Mouse (Mus musculus): Measurements from ENCODE around the gene Cacng6. TPM values are rescaled to one million over a fixed set of nuclear protein-coding genes. Genes with fewer than 3 reads are reported as not detected.

The Cacng6 gene
- polyA plus RNA-seq, 1 experiment from 2014 or later, result 0.33 TPM

- Histone ChIP-seq H3K36me3 (ENCODE audit: control insufficient read depth, insufficient read depth) (no peaks in the 10 kb centered on the region), H3K4me1 (replicated peaks; ENCODE audit: control insufficient read depth, insufficient read depth, low read length) (no peaks in the 10 kb centered on the region), H3K4me3 (ENCODE audit: low read depth, low read length) (no peak overlapping the region), H3K27me3 (replicated peaks; ENCODE audit: control insufficient read depth, insufficient read depth, low read length) (no peaks in the 10 kb centered on the region), H3K4me2 (replicated peaks; ENCODE audit: low read depth) (no peak overlapping the region), H3K9ac (ENCODE audit: low read depth, low read length) (no peak overlapping the region), H3K9me3 (ENCODE audit: control insufficient read depth) (no peaks in the 10 kb centered on the region), H3K27ac (ENCODE audit: low read depth, low read length) (no peak overlapping the region)
- 57% methylated on average over 12 of the region's 12 CpGs for WGBS
- no peak for TF ChIP-seq CTCF (IDR thresholded peaks at IDR 0.05; ENCODE audit: low read depth)
- no peak for ATAC-seq
Observed at GRCm38 (mm10) chr7:3452821-3453485, 29.0 kb downstream of the Cacng6 start.

- H3K4me1 ChIP-seq (replicated peaks; ENCODE audit: control insufficient read depth, insufficient read depth, low read length), result no peaks in the 10 kb centered on the region
- H3K9me3 ChIP-seq (ENCODE audit: control insufficient read depth), result no peaks in the 10 kb centered on the region
- no peak overlapping the region for H3K4me2 ChIP-seq (replicated peaks; ENCODE audit: low read depth)
- WGBS, result 54% methylated on average over 11 of the region's 11 CpGs
- H3K9ac ChIP-seq (ENCODE audit: low read depth, low read length), result no peak overlapping the region
- no peak overlapping the region for H3K4me3 ChIP-seq (ENCODE audit: low read depth, low read length)
- no peaks in the 10 kb centered on the region for H3K27me3 ChIP-seq (replicated peaks; ENCODE audit: control insufficient read depth, insufficient read depth, low read length)
- no peak overlapping the region for H3K27ac ChIP-seq (ENCODE audit: low read depth, low read length)
- no peak for ATAC-seq
- peak; percentile 16; the same call in 1 of the 2 replicates for TF ChIP-seq CTCF (IDR thresholded peaks at IDR 0.05; ENCODE audit: low read depth)
- H3K36me3 ChIP-seq (ENCODE audit: control insufficient read depth, insufficient read depth), result no peaks in the 10 kb centered on the region
Observed at GRCm38 (mm10) chr7:3453486-3454183, 29.6 kb downstream of the Cacng6 start.

GRCm38 (mm10) chr7:3457111-3457840 is 33.3 kb downstream of the Cacng6 start:
- ATAC-seq, result no peak
- H3K36me3 ChIP-seq (ENCODE audit: control insufficient read depth, insufficient read depth), result no peaks in the 10 kb centered on the region
- H3K4me3 ChIP-seq (ENCODE audit: low read depth, low read length), result no peak overlapping the region
- H3K9ac ChIP-seq (ENCODE audit: low read depth, low read length), result no peak overlapping the region
- no peaks in the 10 kb centered on the region for H3K27me3 ChIP-seq (replicated peaks; ENCODE audit: control insufficient read depth, insufficient read depth, low read length)
- H3K4me1 ChIP-seq (replicated peaks; ENCODE audit: control insufficient read depth, insufficient read depth, low read length), result no peaks in the 10 kb centered on the region
- 93% methylated on average over 10 of the region's 10 CpGs for WGBS
- no peak overlapping the region for H3K4me2 ChIP-seq (replicated peaks; ENCODE audit: low read depth)
- H3K9me3 ChIP-seq (ENCODE audit: control insufficient read depth), result no peaks in the 10 kb centered on the region
- no peak for TF ChIP-seq CTCF (IDR thresholded peaks at IDR 0.05; ENCODE audit: low read depth)
- H3K27ac ChIP-seq (ENCODE audit: low read depth, low read length), result no peak overlapping the region

- 69% methylated on average over 9 of the region's 9 CpGs for WGBS
- no peaks in the 10 kb centered on the region for H3K36me3 ChIP-seq (ENCODE audit: control insufficient read depth, insufficient read depth)
- no peak for TF ChIP-seq CTCF (IDR thresholded peaks at IDR 0.05; ENCODE audit: low read depth)
Observed at GRCm38 (mm10) chr7:3457841-3458217, 33.8 kb downstream of the Cacng6 start.

GRCm38 (mm10) chr7:3460261-3460660 is 36.3 kb downstream of the Cacng6 start:
- no peak overlapping the region for H3K9ac ChIP-seq (ENCODE audit: low read depth, low read length)
- WGBS, result 87% methylated on average over 8 of the region's 8 CpGs
- no peaks in the 10 kb centered on the region for H3K9me3 ChIP-seq (ENCODE audit: control insufficient read depth)
- TF ChIP-seq CTCF (IDR thresholded peaks at IDR 0.05; ENCODE audit: low read depth), result no peak
- H3K36me3 ChIP-seq (ENCODE audit: control insufficient read depth, insufficient read depth), result no peaks in the 10 kb centered on the region
- no peak overlapping the region for H3K4me3 ChIP-seq (ENCODE audit: low read depth, low read length)
- H3K27me3 ChIP-seq (replicated peaks; ENCODE audit: control insufficient read depth, insufficient read depth, low read length), result no peaks in the 10 kb centered on the region
- no peaks in the 10 kb centered on the region for H3K4me1 ChIP-seq (replicated peaks; ENCODE audit: control insufficient read depth, insufficient read depth, low read length)
- no peak for ATAC-seq
- H3K4me2 ChIP-seq (replicated peaks; ENCODE audit: low read depth), result no peak overlapping the region
- H3K27ac ChIP-seq (ENCODE audit: low read depth, low read length), result no peak overlapping the region

More at GRCm38 (mm10) chr7:3457841-3458217, 33.8 kb downstream of the Cacng6 start:
- no peak overlapping the region for H3K4me3 ChIP-seq (ENCODE audit: low read depth, low read length)
- no peaks in the 10 kb centered on the region for H3K4me1 ChIP-seq (replicated peaks; ENCODE audit: control insufficient read depth, insufficient read depth, low read length)
- no peak for ATAC-seq
- H3K4me2 ChIP-seq (replicated peaks; ENCODE audit: low read depth), result no peak overlapping the region
- H3K27ac ChIP-seq (ENCODE audit: low read depth, low read length), result no peak overlapping the region
- no peaks in the 10 kb centered on the region for H3K27me3 ChIP-seq (replicated peaks; ENCODE audit: control insufficient read depth, insufficient read depth, low read length)
- H3K9ac ChIP-seq (ENCODE audit: low read depth, low read length), result no peak overlapping the region
- H3K9me3 ChIP-seq (ENCODE audit: control insufficient read depth), result no peaks in the 10 kb centered on the region

GRCm38 (mm10) chr7:3463306-3463705 is 39.3 kb downstream of the Cacng6 start:
- ATAC-seq, result no peak
- Histone ChIP-seq H3K36me3 (ENCODE audit: control insufficient read depth, insufficient read depth) (no peaks in the 10 kb centered on the region), H3K4me2 (replicated peaks; ENCODE audit: low read depth) (no peak overlapping the region), H3K4me1 (replicated peaks; ENCODE audit: control insufficient read depth, insufficient read depth, low read length) (no peaks in the 10 kb centered on the region), H3K9me3 (ENCODE audit: control insufficient read depth) (no peaks in the 10 kb centered on the region), H3K27ac (ENCODE audit: low read depth, low read length) (no peak overlapping the region), H3K27me3 (replicated peaks; ENCODE audit: control insufficient read depth, insufficient read depth, low read length) (no peaks in the 10 kb centered on the region), H3K4me3 (ENCODE audit: low read depth, low read length) (no peak overlapping the region), H3K9ac (ENCODE audit: low read depth, low read length) (no peak overlapping the region)
- WGBS, result 80% methylated on average over 4 of the region's 4 CpGs
- no peak for TF ChIP-seq CTCF (IDR thresholded peaks at IDR 0.05; ENCODE audit: low read depth)

All from intestine, postnatal 0 days (tissue).